Mouse (Mus musculus): ENCODE results near the gene 7420426K07Rik.

7420426K07Rik gene

GRCm38 (mm10) chr9:98902819-98903218 is at the start of gene 7420426K07Rik:
7420426K07Rik (plus strand) TSS chr9:98903119.
- no peak for DNase-seq

- DNase-seq, result no peak
Observed at GRCm38 (mm10) chr9:98856210-98856609, 46.7 kb upstream of the 7420426K07Rik start, which contains the start of gene Prr23a2. Prr23a2 (plus strand) TSS chr9:98856494.

- DNase-seq, result no peak
Observed at GRCm38 (mm10) chr9:98863463-98863862, 39.5 kb upstream of the 7420426K07Rik start.

- no peak for DNase-seq
Observed at GRCm38 (mm10) chr9:98864571-98864970, 38.3 kb upstream of the 7420426K07Rik start, which contains the start of gene Prr23a3. Prr23a3 (plus strand) TSS chr9:98864767.

GRCm38 (mm10) chr9:98901486-98901885 is 1.4 kb upstream of the 7420426K07Rik start:
- no peak for DNase-seq

GRCm38 (mm10) chr9:98920629-98921523 is 18.0 kb downstream of the 7420426K07Rik start:
- no peak for DNase-seq

GRCm38 (mm10) chr9:98923119-98923518 is 20.2 kb downstream of the 7420426K07Rik start:
- DNase-seq, result no peak

- no peak for DNase-seq
Observed at GRCm38 (mm10) chr9:98924183-98924582, 21.3 kb downstream of the 7420426K07Rik start.

- no peak for DNase-seq
Observed at GRCm38 (mm10) chr9:98929496-98929895, 26.6 kb downstream of the 7420426K07Rik start.

GRCm38 (mm10) chr9:98932931-98933330 is 30.0 kb downstream of the 7420426K07Rik start:
- DNase-seq, result no peak

- DNase-seq, result no peak
Observed at GRCm38 (mm10) chr9:98935190-98935909, 32.4 kb downstream of the 7420426K07Rik start.

- no peak for DNase-seq
Observed at GRCm38 (mm10) chr9:98939290-98939689, 36.4 kb downstream of the 7420426K07Rik start.

- DNase-seq, result no peak
Observed at GRCm38 (mm10) chr9:98952171-98953050, 49.5 kb downstream of the 7420426K07Rik start.

GRCm38 (mm10) chr9:98953291-98953690 is 50.4 kb downstream of the 7420426K07Rik start:
- DNase-seq, result no peak

GRCm38 (mm10) chr9:98953830-98954229 is 50.9 kb downstream of the 7420426K07Rik start:
- no peak for DNase-seq

Measured in cerebellum, adult 11 months (tissue).